Mouse (Mus musculus) ZHBTc4 (cell line): ENCODE data around the gene Hoxd3.

Source experiments
- DNase-seq: peaks from one replicate; pipeline ENCODE4 v3.0.0-alpha.2; 2011; ENCODE audit warnings: low read depth, low spot score

Gene Hoxd3

GRCm38 (mm10) chr2:74741252-74741978 lies 29.7 kb downstream of the Hoxd3 start:
- no peak for DNase-seq

DNA sequence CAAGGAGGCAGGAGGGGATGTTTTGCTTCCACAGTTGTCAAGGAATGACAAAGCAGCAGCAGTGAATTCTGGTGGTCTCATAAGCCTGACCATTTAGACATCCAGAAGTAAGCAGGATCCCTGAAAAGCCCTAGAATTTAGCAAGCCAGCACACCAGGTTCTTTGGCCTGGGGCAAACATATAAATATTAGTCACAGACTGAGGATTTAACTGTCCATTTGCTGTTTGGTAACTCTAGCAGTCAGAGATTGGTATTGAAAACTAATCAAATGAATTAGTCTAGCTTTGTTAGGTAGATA lies 30.2 kb downstream of the Hoxd3 start:
- DNase-seq, result no peak

DNA sequence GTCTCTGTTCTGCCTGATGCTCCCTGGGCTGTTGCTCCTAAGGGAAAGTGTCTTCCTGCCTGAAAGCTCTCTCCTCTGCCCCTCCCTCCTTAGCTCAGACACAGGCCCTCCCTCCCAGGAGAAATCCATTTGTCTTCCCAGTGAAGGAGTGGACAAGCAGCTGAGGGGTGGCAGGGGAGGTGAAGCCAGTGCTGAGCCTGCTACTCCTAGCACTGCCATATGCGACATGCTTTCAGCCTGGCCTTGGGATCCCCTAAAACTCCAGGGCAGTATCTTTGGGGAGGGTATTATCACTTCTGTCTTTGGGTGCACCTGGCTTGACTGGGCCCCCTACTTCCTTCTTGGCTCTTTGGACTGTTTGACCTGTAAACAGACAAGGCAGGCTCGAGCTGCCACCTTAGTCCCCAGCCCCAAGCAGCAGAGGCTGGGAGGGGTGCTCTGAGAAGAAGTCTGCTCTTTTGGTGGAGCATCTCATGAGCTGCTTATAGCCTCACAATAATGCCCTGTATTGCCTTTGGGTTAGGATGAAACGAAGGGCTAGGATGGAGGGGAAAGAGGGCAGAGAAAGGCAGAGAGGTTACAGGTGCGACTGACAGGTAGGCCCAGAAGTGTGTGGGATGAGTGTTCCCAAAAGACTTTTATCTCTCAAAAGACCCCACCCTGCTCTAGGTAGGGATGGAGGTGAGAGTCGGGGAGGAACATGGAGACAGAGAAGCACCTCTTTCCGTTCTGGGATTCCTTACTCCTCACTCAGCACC lies 34.0 kb downstream of the Hoxd3 start:
- DNase-seq, result no peak

DNA sequence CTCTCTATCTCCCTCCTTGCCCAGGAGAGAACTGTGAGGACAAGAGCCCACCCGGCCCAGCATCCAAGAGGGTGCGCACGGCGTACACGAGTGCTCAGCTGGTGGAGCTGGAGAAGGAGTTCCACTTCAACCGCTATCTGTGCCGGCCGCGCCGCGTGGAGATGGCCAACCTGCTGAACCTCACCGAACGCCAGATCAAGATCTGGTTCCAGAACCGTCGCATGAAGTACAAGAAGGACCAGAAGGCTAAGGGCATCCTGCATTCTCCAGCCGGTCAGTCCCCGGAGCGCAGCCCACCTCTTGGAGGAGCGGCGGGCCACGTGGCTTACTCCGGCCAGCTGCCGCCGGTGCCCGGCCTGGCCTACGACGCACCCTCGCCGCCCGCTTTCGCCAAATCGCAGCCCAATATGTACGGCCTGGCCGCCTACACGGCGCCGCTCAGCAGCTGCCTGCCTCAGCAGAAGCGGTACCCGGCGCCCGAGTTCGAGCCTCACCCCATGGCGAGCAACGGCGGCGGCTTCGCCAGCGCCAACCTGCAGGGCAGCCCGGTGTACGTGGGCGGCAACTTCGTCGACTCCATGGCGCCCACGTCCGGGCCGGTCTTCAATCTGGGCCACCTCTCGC lies 34.7 kb downstream of the Hoxd3 start:
- DNase-seq, result peak; percentile 52

GRCm38 (mm10) chr2:74747006-74747405 lies 35.3 kb downstream of the Hoxd3 start:
- no peak for DNase-seq

DNA sequence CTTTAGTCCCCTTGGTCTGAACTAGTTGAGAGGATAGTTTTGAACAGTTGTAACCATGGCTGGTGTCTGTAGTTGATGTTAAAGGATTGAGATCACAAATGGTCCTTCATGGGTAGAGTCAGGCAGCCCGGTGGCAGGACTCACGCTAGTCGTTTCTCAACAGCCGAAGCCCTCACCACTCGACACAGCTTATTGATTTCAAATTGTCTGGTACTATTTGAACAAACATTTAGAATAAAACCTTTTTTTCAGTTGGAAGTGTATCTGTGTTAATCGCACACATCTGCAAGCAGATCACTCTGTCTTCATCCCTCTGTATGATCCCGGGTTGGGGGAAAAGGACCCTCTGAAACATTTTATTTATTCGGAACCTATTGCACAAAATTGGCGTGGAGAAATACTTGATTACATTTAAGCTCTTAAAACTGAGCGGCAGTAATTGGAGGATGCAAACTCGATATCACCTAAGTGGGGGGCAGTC lies 36.0 kb downstream of the Hoxd3 start:
- DNase-seq, result no peak

DNA sequence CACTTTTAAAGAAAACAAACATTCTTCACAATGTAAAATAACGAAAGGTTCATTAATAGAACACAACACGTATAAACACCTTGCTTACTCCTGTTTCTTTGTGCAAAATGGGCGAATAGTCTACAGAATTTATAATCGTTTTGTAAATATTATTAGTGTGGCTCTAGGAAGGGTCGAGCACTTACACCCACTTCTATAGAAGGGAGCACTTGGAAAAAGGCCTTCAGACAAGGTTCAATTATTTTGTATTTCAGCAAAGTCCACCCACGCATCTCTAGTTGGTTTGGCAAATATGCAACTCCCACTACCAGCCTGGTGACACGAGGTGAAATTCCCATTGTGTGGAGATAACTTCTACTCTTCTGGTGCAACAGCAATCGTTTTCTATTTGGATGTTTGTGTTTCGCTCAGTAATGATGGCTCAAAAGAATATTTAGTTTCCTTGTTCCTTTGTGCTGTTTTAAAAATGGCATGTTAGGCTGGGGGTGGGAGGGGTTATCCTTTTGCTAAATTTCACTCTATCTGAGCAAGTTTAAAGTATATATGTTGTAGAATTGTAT lies 36.8 kb downstream of the Hoxd3 start:
- DNase-seq, result no peak

DNA sequence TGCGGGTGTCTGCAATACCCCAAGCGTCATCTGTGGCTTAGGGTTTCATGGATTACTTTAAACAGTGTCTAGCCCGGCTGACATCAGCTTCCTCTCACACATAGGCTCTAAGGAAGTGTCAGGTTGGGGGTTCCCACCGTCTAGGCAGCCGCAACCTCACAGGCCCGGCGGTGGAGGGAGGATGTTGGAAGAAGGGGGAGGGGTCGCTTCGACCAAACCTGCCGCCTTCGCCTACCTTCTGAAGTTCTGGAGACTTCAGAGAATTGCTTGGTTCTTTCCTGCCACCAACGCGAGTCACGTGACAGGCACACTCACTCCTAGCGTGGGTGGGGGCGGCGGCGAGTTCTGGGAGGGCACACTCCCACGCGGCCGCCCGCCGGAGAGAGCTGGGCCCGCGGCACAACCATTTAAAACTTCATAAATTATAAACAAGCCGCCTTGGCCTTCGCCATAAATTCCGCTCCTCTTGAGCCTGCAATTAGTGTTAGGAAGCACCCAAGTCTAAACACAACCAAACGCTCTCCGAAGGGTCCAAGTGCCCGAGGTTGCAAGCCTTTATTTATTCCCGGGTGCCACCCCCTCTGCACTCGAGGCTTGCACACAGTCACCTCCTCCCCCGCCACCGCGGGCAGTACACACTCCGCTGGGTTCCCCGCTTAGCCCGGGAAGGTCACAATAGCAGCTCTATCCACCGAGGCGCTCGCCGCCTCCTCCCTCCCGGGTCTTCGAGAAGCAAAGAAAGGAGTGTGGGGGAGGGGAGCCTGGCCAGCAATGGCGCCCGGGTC lies 37.8 kb downstream of the Hoxd3 start:
- peak; percentile 68 for DNase-seq

DNA sequence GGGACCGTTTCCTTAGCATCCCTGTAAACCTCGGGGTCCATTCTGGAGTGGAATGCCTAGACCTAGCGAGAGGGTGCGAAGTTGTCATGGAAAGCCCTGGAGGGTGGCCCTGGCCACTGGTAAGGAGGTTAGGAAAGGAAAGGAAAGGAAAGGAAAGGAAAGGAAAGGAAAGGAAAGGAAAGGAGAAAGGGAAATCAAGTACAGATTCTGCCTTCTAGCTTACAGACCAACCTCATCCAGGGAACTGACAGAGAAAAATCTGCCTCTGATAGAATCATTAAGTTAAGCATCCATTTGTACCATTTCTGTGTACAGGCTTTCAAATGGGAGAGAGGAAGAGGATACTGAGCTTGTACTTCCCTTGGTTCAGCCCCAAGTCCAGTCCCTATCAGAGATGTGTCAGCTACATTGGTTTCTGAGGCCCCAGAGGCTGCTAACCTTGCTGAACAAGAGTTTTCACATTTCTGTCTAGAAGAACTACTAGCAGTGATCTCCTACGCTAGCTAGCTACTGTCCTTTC lies 39.1 kb downstream of the Hoxd3 start:
- no peak for DNase-seq

DNA sequence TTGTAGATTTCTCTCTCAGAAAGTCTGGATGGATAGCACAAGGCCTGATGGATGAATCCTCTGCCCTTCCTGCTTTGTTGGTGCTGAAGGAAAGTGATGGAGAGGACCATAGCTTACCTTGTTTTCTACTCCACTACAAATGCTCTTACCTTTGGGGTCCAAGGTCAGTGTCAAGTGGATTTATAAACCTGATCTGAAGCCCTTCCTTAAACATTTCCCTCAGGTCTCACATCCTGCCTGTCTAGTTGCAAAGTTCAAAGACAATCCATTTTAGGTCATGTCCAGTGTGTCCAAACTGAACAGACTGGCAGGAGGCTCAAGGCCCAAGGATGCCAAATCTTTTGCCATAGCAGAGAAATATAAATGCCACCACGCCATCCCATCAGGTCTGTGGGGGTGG lies 40.1 kb downstream of the Hoxd3 start:
- DNase-seq, result no peak

DNA sequence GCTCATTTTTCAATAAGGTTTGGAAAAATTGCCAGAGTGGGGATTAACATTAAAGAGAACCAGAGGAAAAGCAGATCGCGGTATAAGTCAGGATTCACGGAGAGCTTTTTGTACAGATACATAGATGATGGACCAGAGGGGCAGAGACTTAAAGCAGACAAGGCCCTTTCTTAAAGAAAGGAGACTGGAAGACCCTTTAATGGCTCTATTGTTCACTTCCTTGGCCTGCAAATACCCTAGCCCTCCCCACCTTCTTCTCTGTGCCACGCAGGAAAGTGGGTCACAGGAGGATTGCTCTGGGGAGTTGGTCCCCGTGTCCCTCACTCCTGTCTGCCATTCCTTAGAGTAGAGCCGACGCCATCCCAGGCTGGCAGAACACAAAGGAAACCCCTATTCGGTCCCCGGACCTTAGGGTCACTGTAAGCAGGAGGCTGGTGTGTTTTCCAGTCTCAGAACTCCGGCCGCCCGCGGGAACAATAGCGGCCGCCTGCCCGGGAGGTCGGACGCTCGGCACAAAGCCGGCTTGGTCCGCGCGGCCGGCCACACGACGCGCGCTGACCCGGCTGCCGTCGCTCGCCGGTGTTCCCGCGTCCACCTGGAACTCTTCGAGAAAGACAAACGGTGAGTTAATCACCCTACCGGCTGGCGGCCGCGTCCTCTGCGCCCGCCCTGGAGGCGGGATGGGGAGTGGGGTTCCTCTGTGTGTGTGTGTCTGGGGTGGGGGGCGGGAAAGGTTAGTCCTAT lies 40.9 kb downstream of the Hoxd3 start:
- peak; percentile 29 for DNase-seq

DNA sequence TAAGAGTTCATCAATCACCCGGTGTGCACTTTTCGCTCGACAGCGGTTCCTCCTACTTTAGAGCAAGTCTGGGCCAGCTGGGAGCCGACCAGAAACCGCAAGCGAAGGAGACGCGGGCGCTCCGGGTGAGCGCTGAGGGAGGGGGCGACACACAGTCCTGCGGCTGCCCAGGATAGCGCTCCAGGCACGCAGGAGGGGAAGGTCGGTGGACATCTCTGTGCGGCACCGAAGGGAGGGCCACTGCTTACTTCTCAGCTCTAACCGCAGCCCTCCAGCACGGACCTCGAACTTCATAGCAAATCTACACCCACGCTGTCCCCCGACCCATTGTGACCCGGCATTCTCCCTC lies 41.4 kb downstream of the Hoxd3 start:
- DNase-seq, result peak; percentile 39

GRCm38 (mm10) chr2:74753711-74754110 lies 42.0 kb downstream of the Hoxd3 start:
- DNase-seq, result no peak

GRCm38 (mm10) chr2:74760146-74760545 lies 48.4 kb downstream of the Hoxd3 start:
- no peak for DNase-seq

DNA sequence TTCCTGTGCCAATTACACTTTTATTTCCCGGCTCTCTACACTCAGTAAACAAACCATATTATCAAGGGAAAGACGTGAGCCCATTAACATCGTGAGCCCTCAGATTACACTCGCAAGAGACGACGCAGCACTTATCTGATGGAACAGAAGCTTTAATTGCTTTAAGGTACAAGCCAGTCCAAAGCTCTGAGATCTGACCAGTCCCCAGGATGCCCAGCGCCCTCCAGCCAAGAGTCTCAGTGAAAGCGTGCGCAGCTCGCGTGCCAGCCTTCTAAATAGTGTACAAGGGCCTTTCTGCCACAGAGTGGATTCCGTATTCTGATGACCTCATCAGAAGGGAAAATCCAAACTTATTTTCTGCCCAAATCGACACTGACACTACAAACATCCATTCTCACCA lies 50.2 kb downstream of the Hoxd3 start:
- DNase-seq, result no peak

DNA sequence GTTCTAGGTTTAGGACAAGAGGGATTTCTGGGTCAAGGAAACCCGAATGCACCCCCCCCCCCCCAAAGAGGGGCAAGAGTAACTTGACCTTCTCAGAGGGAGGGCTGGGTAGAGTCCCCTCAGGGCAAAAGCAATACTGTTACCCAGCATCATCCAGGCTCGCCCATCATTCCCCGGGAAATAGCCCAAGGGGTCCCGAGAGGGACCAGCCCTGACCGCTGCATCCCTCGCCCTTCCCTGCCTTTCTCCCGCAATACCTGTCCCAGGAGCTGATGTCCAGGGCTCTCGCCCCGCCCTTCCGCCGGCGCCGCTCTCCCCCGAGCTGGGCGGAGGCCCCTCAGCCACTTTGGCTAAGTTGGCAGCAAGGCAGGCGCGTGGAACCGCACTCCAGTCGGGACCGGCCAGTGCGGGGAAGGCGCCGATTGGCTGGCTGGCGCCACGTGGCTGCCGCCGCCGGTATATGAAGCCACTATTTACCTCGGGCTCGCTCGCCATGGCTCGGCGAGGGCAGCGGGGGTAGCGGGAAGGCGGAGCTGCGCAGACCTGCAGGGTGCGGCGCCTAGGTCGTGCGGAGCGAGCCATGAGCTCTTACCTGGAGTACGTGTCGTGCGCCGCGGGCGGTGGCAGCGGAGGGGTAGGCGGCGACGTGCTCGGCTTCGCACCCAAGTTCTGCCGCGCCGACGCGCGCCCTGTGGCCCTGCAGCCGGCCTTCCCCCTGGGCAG lies 51.0 kb downstream of the Hoxd3 start, which contains the start of gene Hoxd1:
Hoxd1 (plus strand) TSS at position 459 of the 723 bp plus-strand sequence.
- peak; percentile 83 for DNase-seq

DNA sequence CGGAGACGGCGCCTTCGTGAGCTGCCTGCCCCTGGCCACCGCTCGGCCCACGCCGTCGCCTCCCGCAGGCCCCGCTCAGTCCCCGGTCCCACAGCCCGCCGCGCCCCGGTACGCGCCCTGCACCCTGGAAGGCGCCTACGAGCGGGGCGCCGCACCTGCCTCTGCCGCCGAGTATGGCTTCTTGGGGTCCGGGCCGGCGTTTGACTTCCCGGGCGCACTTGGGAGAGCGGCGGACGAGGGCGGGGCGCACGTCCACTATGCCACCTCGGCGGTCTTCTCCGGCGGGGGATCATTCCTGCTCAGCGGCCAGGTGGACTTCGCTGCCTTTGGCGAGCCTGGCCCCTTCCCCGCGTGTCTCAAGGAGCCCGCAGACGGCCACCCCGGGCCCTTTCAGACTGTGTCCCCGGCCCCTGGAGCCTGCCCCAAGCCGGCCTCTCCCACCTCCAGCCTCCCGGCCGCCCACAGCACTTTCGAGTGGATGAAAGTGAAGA lies 51.6 kb downstream of the Hoxd3 start:
- DNase-seq, result peak; percentile 31

DNA sequence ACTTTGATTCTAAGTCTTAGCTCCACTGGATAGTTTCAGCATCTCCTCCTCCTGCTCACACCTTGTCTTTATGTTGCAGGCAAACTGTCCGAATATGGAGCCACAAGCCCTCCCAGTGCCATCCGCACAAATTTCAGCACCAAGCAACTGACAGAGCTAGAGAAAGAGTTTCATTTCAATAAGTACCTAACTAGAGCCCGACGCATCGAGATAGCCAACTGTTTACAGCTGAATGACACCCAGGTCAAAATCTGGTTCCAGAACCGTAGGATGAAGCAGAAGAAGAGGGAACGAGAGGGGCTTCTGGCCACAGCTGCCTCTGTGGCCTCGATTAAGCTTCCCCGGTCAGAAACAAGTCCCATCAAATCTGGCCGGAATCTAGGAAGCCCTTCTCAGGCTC lies 52.2 kb downstream of the Hoxd3 start:
- DNase-seq, result peak; percentile 19

GRCm38 (mm10) chr2:74774359-74774758 lies 62.6 kb downstream of the Hoxd3 start:
- no peak for DNase-seq
